17 mouse cellular contexts compared by ENCODE assay signal in genomic region chr9:84678416-84678815, GRCm38 (mm10).
"Had no signal": no experiment of that assay in that cellular context is flagged by ENCODE, and none has a peak within 500 bp of the region (broad histone marks: within the 10 kb centered on the region; RNA-seq: fewer than 3 reads in every experiment).

No protein-coding gene starts in this region.

- DNase-seq: lung, adult 2 months; lung, postnatal 14 days; lung, postnatal 36 days; right cerebral cortex, postnatal 14 days; thymus, adult 2 months; thymus, postnatal 25 days; thymus, postnatal 4 days had no signal

- H3K27ac ChIP-seq: lung, embryonic 15.5 days; macrophage; midbrain, embryonic 13.5 days; midbrain, embryonic 15.5 days; neural tube, embryonic 12.5 days; stomach, embryonic 15.5 days; stomach, postnatal 0 days had no signal

- H3K36me3 ChIP-seq: lung, embryonic 15.5 days; midbrain, embryonic 13.5 days; midbrain, embryonic 15.5 days; neural tube, embryonic 12.5 days; stomach, embryonic 15.5 days had no signal

- H3K4me2 ChIP-seq: lung, embryonic 15.5 days; midbrain, embryonic 11.5 days; midbrain, embryonic 13.5 days; midbrain, embryonic 15.5 days; neural tube, embryonic 12.5 days; stomach, embryonic 15.5 days had no signal

- H3K27me3 ChIP-seq: lung, embryonic 15.5 days; megakaryocyte, embryonic 14.5 days; midbrain, embryonic 13.5 days; midbrain, embryonic 15.5 days; neural tube, embryonic 12.5 days; stomach, embryonic 15.5 days had no signal

- H3K9me3 ChIP-seq: lung, embryonic 15.5 days; megakaryocyte, embryonic 14.5 days; midbrain, embryonic 13.5 days; midbrain, embryonic 15.5 days; neural tube, embryonic 12.5 days; stomach, embryonic 15.5 days had no signal

- H3K4me1 ChIP-seq: lung, embryonic 15.5 days; megakaryocyte, embryonic 14.5 days; midbrain, embryonic 13.5 days; midbrain, embryonic 15.5 days; neural tube, embryonic 12.5 days; stomach, embryonic 15.5 days had no signal

- H3K4me3 ChIP-seq: lung, embryonic 15.5 days; megakaryocyte, embryonic 14.5 days; midbrain, embryonic 13.5 days; midbrain, embryonic 15.5 days; neural tube, embryonic 12.5 days; stomach, embryonic 15.5 days had no signal

- H3K9ac ChIP-seq: lung, embryonic 15.5 days; midbrain, embryonic 13.5 days; midbrain, embryonic 15.5 days; neural tube, embryonic 12.5 days; stomach, embryonic 15.5 days had no signal

- ATAC-seq: lung, postnatal 0 days; midbrain, embryonic 13.5 days; midbrain, embryonic 15.5 days had no signal
